Mouse (Mus musculus): ENCODE measurements around the gene Cp. TPM values are rescaled to one million over a fixed set of nuclear protein-coding genes. Genes with fewer than 3 reads are reported as not detected.
"Not testable (repeated sequence)": the region's sequence is repeated elsewhere in the genome, so short reads cannot be mapped to it uniquely, and the experiment has no call there.

The Cp gene
- polyA plus RNA-seq (2015; fragmentation: Nextera tagmentation; extraction: Ambion mirVana): 76.1 and 76.4 TPM in 2 replicates

DNA sequence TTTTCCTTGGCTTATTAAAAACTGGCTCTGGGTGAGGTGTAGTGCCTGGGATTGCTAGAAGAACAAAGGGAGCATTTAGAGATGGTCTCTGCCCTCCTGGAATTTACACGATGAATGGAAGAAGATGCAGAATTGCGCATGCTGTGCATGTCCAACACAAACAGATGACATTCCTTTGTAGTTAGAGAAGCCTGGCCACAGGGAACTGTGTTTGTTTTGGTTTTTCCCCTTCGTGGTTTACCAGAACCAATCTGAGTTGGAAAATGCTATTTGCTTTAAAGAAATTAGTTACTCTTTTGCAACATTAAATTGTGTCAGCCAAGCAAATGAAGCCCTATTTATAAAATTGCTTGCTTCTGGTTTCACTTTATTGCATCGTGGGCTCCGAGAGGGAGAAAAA is at the start of gene Cp:
TSS of gene Cp (plus strand) at position 170 of the 400 bp plus-strand sequence.
- peak within 1 kb of the TSS; percentile 43 for H3K27ac ChIP-seq (ENCODE audit: low read length)
- no peaks in the 10 kb centered on the region for H3K27me3 ChIP-seq (replicated peaks; ENCODE audit: insufficient read depth, low read length)
- no peak for ATAC-seq
- H3K4me2 ChIP-seq (replicated peaks; ENCODE audit: low read depth, low read length): peak within 1 kb of the TSS; percentile 33
- no peaks in the 10 kb centered on the region for H3K36me3 ChIP-seq (ENCODE audit: insufficient read depth, low read length)
- 35% methylated on average over 5 of the region's 5 CpGs for WGBS
- no peaks in the 10 kb centered on the region for H3K9me3 ChIP-seq (ENCODE audit: low read length)
- DNase-seq (ENCODE audit: low spot score): peak; percentile 68
- TF ChIP-seq EP300 (IDR thresholded peaks at IDR 0.05): no peak
- TF ChIP-seq CTCF (IDR thresholded peaks at IDR 0.05): no peak
- H3K4me1 ChIP-seq (ENCODE audit: insufficient read depth, low read depth, low read length): no peaks in the 10 kb centered on the region; the same call in 1 of the 2 replicates
- H3K9ac ChIP-seq (replicated peaks; ENCODE audit: low read depth): peak within 1 kb of the TSS; percentile 20; the same call in 1 of the 2 replicates
- H3K4me3 ChIP-seq (ENCODE audit: low read depth, low read length): peak within 1 kb of the TSS; percentile 20

DNA sequence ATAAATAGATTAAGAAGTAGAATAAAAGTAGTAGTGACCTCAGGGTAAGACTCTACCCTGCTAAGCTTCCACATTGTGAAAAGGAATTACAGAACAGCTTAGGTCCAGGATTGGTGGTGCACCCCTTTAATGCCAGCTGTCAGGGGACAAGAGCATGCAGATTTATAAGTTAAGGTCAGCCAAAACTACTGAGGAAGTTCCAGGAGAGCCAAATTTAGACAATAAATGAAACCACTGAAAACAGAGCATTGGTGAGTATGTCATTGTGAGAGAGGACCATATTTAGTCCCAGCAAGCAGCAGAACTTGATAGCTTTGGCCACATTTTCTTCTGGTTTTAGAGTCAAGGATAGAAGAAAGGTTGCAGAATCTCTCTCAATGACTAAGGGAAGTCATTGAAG is 8.3 kb upstream of the Cp start:
- Histone ChIP-seq H3K27me3 (replicated peaks; ENCODE audit: insufficient read depth, low read length) (no peaks in the 10 kb centered on the region), H3K4me1 (ENCODE audit: insufficient read depth, low read depth, low read length) (no peaks in the 10 kb centered on the region; the same call in 1 of the 2 replicates), H3K4me2 (replicated peaks; ENCODE audit: low read depth, low read length) (no peak overlapping the region), H3K36me3 (ENCODE audit: insufficient read depth, low read length) (no peaks in the 10 kb centered on the region), H3K27ac (ENCODE audit: low read length) (no peak overlapping the region), H3K4me3 (ENCODE audit: low read depth, low read length) (no peak overlapping the region), H3K9me3 (ENCODE audit: low read length) (no peaks in the 10 kb centered on the region), H3K9ac (replicated peaks; ENCODE audit: low read depth) (no peak overlapping the region)
- no peak for TF ChIP-seq CTCF (IDR thresholded peaks at IDR 0.05)
- ATAC-seq (no peak), DNase-seq (ENCODE audit: low spot score) (no peak)

DNA sequence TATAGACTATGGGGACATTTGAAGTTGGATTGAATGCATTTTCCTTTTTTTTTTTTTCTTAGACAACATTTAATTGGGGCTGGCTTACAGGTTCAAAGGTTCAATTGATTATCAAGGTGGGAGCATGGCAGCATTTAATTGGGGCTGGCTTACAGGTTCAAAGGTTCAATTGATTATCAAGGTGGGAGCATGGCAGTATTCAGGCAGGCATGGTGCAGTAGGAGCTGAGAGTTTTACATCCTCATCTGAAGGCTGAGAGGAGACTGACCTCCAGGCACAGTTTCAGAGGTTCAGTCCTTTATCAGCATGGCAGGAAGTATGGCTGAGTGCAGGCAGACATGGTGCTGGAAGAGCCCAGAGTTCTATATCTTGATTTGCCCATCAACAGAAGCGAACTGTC is 7.5 kb upstream of the Cp start:
- not testable (repeated sequence) for H3K9me3 ChIP-seq (ENCODE audit: low read length); H3K9ac ChIP-seq (replicated peaks; ENCODE audit: low read depth); H3K4me2 ChIP-seq (replicated peaks; ENCODE audit: low read depth, low read length); H3K27ac ChIP-seq (ENCODE audit: low read length); H3K4me1 ChIP-seq (ENCODE audit: insufficient read depth, low read depth, low read length); H3K27me3 ChIP-seq (replicated peaks; ENCODE audit: insufficient read depth, low read length); DNase-seq (ENCODE audit: low spot score); H3K36me3 ChIP-seq (ENCODE audit: insufficient read depth, low read length); H3K4me3 ChIP-seq (ENCODE audit: low read depth, low read length); ATAC-seq
- 80% methylated on average over 1 of the region's 1 CpGs for WGBS

DNA sequence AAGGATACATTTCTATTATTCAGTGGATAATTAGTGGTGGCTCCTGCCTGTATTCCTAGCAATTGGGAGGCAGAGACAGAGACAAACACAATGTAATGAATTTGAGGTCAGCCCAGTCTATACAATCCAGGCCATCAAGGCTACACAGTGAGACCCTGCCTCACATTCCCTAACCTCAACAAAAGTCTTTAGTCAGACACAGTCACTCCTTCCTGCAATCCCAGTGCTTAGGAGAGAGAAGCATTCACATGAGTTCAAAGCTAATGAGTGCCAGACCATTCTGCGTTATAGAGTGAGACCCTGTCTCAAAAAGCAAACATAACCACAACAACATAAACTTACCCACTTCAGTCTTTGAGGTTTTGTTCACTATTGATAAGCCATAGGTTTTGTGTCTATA is 3.4 kb upstream of the Cp start:
- 32% methylated on average over 1 of the region's 1 CpGs for WGBS
- Histone ChIP-seq H3K36me3 (ENCODE audit: insufficient read depth, low read length) (no peaks in the 10 kb centered on the region), H3K27me3 (replicated peaks; ENCODE audit: insufficient read depth, low read length) (no peaks in the 10 kb centered on the region), H3K9ac (replicated peaks; ENCODE audit: low read depth) (no peak overlapping the region), H3K4me1 (ENCODE audit: insufficient read depth, low read depth, low read length) (no peaks in the 10 kb centered on the region; the same call in 1 of the 2 replicates), H3K4me3 (ENCODE audit: low read depth, low read length) (no peak overlapping the region), H3K9me3 (ENCODE audit: low read length) (no peaks in the 10 kb centered on the region), H3K4me2 (replicated peaks; ENCODE audit: low read depth, low read length) (no peak overlapping the region), H3K27ac (ENCODE audit: low read length) (peak overlapping the region; percentile 64)
- ATAC-seq (0 out of 2 replicates have a peak, but pooled peaks have one; percentile 3), DNase-seq (ENCODE audit: low spot score) (no peak)
- TF ChIP-seq CTCF (IDR thresholded peaks at IDR 0.05) (no peak), EP300 (IDR thresholded peaks at IDR 0.05) (no peak)

DNA sequence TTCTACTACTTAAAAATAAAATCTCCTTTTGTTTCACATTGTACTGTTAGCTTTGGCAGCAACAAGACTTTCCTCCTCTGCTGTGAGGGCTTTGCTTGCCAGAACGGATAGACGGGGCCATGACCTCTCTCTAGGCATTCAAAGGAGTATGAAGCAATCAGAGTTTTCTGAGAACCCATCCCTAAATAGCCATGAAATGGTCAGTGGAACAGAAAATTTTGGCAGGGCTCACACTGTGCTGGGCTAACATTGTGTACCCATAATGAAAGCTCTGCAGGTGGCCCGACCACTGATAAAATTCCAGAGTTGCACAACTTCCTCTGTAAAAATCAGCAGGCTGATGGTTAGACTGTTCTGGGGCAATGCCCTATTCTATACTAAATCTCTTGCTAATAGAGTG is 3.0 kb upstream of the Cp start:
- peak; percentile 96 for DNase-seq (ENCODE audit: low spot score)
- Histone ChIP-seq H3K4me3 (ENCODE audit: low read depth, low read length) (no peak overlapping the region), H3K4me1 (ENCODE audit: insufficient read depth, low read depth, low read length) (no peaks in the 10 kb centered on the region; the same call in 1 of the 2 replicates), H3K9me3 (ENCODE audit: low read length) (no peaks in the 10 kb centered on the region), H3K9ac (replicated peaks; ENCODE audit: low read depth) (no peak overlapping the region), H3K27ac (ENCODE audit: low read length) (0 out of 2 replicates have a peak overlapping the region, but pooled peaks have one; percentile 38), H3K27me3 (replicated peaks; ENCODE audit: insufficient read depth, low read length) (no peaks in the 10 kb centered on the region), H3K36me3 (ENCODE audit: insufficient read depth, low read length) (no peaks in the 10 kb centered on the region), H3K4me2 (replicated peaks; ENCODE audit: low read depth, low read length) (no peak overlapping the region)
- TF ChIP-seq CTCF (IDR thresholded peaks at IDR 0.05) (no peak), EP300 (IDR thresholded peaks at IDR 0.05) (peak; percentile 96)
- 11% methylated on average over 3 of the region's 3 CpGs for WGBS
- peak; percentile 95 for ATAC-seq

DNA sequence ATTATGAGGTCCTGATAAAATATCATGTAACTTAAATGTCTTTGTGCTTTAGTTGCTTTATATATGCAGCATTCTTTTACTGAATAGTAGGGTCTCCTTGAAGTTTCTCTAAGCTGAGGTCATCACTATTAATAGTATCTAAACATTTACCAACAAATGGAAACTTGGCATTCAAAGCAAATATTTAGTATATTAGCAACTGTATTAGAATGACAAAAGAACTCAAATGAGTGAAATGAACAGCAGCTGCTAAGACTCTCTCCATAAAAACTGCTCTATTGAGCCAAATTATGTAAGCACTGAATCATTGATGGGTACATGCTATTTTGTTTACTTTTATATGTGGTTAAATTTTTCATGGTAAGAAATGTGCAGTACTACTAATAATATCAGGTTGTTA is 1.2 kb downstream of the Cp start:
- Histone ChIP-seq H3K27ac (ENCODE audit: low read length) (peak overlapping the region; percentile 3; the same call in 1 of the 2 replicates), H3K4me1 (ENCODE audit: insufficient read depth, low read depth, low read length) (no peaks in the 10 kb centered on the region; the same call in 1 of the 2 replicates), H3K4me3 (ENCODE audit: low read depth, low read length) (peak overlapping the region; percentile 20; the same call in 1 of the 2 replicates), H3K9ac (replicated peaks; ENCODE audit: low read depth) (no peak overlapping the region), H3K36me3 (ENCODE audit: insufficient read depth, low read length) (no peaks in the 10 kb centered on the region), H3K9me3 (ENCODE audit: low read length) (no peaks in the 10 kb centered on the region), H3K4me2 (replicated peaks; ENCODE audit: low read depth, low read length) (peak overlapping the region; percentile 33), H3K27me3 (replicated peaks; ENCODE audit: insufficient read depth, low read length) (no peaks in the 10 kb centered on the region)
- peak; percentile 3; the same call in 1 of the 2 replicates for ATAC-seq
- DNase-seq (ENCODE audit: low spot score): peak; percentile 79
- peak; percentile 53 for TF ChIP-seq EP300 (IDR thresholded peaks at IDR 0.05)
- TF ChIP-seq CTCF (IDR thresholded peaks at IDR 0.05): no peak

DNA sequence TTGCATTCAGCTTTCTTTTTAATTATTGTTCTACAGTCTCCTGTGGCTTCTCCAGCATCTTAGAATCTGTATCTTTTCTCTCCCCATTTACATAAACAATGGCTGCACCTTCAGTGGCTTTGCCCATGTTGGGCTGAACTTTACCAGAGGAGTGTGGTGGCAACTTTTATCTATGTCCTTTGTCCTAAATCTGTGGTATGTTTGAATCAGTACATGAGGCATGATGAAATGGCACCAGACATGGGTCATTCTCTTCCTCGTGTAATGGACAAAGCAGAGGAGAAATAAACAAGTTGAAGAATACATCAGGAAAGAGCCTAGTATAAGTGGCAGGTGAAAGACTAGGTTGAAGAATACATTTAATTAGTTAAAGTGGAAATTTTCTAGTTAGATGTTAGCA is 2.1 kb downstream of the Cp start:
- Histone ChIP-seq H3K9me3 (ENCODE audit: low read length) (no peaks in the 10 kb centered on the region), H3K27ac (ENCODE audit: low read length) (no peak overlapping the region; the same call in 1 of the 2 replicates), H3K4me3 (ENCODE audit: low read depth, low read length) (peak overlapping the region; percentile 23; the same call in 1 of the 2 replicates), H3K9ac (replicated peaks; ENCODE audit: low read depth) (no peak overlapping the region), H3K4me1 (ENCODE audit: insufficient read depth, low read depth, low read length) (no peaks in the 10 kb centered on the region; the same call in 1 of the 2 replicates), H3K4me2 (replicated peaks; ENCODE audit: low read depth, low read length) (peak overlapping the region; percentile 29; the same call in 1 of the 2 replicates), H3K27me3 (replicated peaks; ENCODE audit: insufficient read depth, low read length) (no peaks in the 10 kb centered on the region), H3K36me3 (ENCODE audit: insufficient read depth, low read length) (no peaks in the 10 kb centered on the region)
- ATAC-seq: no peak
- no peak for DNase-seq (ENCODE audit: low spot score)
- TF ChIP-seq EP300 (IDR thresholded peaks at IDR 0.05) (no peak), CTCF (IDR thresholded peaks at IDR 0.05) (no peak)
- 62% methylated on average over 1 of the region's 1 CpGs for WGBS
